11 mouse cellular contexts compared by ENCODE assay signal in genomic region chr16:11447905-11448304, GRCm38 (mm10).
"Had no signal": no experiment of that assay in that cellular context is flagged by ENCODE, and none has a peak within 500 bp of the region (broad histone marks: within the 10 kb centered on the region; RNA-seq: fewer than 3 reads in every experiment).

No protein-coding gene starts in this region.

- ATAC-seq: liver, embryonic 12.5 days; midbrain, embryonic 13.5 days; midbrain, embryonic 15.5 days had no signal

- H3K27ac ChIP-seq: liver, embryonic 12.5 days; liver, embryonic 14.5 days; macrophage; midbrain, embryonic 13.5 days; midbrain, embryonic 15.5 days; neural tube, embryonic 12.5 days; stomach, embryonic 15.5 days; stomach, postnatal 0 days had no signal

- H3K9ac ChIP-seq: liver, embryonic 12.5 days; liver, embryonic 14.5 days; lung, embryonic 14.5 days; midbrain, embryonic 13.5 days; midbrain, embryonic 15.5 days; neural tube, embryonic 12.5 days; stomach, embryonic 15.5 days had no signal

- H3K4me3 ChIP-seq: liver, embryonic 12.5 days; midbrain, embryonic 13.5 days; midbrain, embryonic 15.5 days; neural tube, embryonic 12.5 days; stomach, embryonic 15.5 days had no signal

- DNase-seq: lung, embryonic 14.5 days; right cerebral cortex, postnatal 14 days had no signal

- H3K27me3 ChIP-seq: liver, embryonic 12.5 days; midbrain, embryonic 13.5 days; midbrain, embryonic 15.5 days; neural tube, embryonic 12.5 days; stomach, embryonic 15.5 days had no signal

- H3K9me3 ChIP-seq: liver, embryonic 12.5 days; midbrain, embryonic 13.5 days; midbrain, embryonic 15.5 days; neural tube, embryonic 12.5 days; stomach, embryonic 15.5 days had no signal

- H3K4me1 ChIP-seq: liver, embryonic 12.5 days; midbrain, embryonic 13.5 days; midbrain, embryonic 15.5 days; neural tube, embryonic 12.5 days had no signal

- H3K4me2 ChIP-seq: liver, embryonic 12.5 days; lung, embryonic 14.5 days; midbrain, embryonic 11.5 days; midbrain, embryonic 13.5 days; midbrain, embryonic 15.5 days; neural tube, embryonic 12.5 days; stomach, embryonic 15.5 days had no signal
